ENCODE assay signal across 20 mouse cellular contexts in genomic region chr5:139078156-139078462, GRCm38 (mm10).
DNase-seq lines count a peak whose midpoint lies in the region; ATAC-seq and TF ChIP-seq lines count a peak whose summit lies in the region.
"Had no signal": no experiment of that assay in that cellular context is flagged by ENCODE, and none has a peak within 500 bp of the region (broad histone marks: within the 10 kb centered on the region; RNA-seq: fewer than 3 reads in every experiment).

No protein-coding gene starts in this region.

- H3K36me3 ChIP-seq in hindbrain, embryonic 16.5 days (ENCODE audit: control insufficient read depth, insufficient read depth, low read length), result no peaks in the 10 kb centered on the region
- peaks cover 7% of the 10 kb centered on the region; the same call in 1 of the 2 replicates for H3K36me3 ChIP-seq in hindbrain, embryonic 13.5 days
- no peaks in the 10 kb centered on the region for H3K36me3 ChIP-seq in neural tube, embryonic 13.5 days
- no peaks in the 10 kb centered on the region for H3K36me3 ChIP-seq in neural tube, embryonic 15.5 days
- H3K36me3 ChIP-seq in forebrain, embryonic 15.5 days, result no peaks in the 10 kb centered on the region
- no peaks in the 10 kb centered on the region; the same call in 1 of the 2 replicates for H3K36me3 ChIP-seq in limb, embryonic 13.5 days
- H3K36me3 ChIP-seq: G1E; liver, embryonic 15.5 days; midbrain, embryonic 12.5 days; neural tube, embryonic 12.5 days had no signal

- intact Hi-C loops in gastrocnemius, adult 2 months (cut with DNase I), result no loop called here

- H3K9me3 ChIP-seq in hindbrain, embryonic 16.5 days (ENCODE audit: control insufficient read depth, low read length), result no peaks in the 10 kb centered on the region
- H3K9me3 ChIP-seq in hindbrain, embryonic 13.5 days, result no peaks in the 10 kb centered on the region
- no peaks in the 10 kb centered on the region for H3K9me3 ChIP-seq in neural tube, embryonic 13.5 days
- H3K9me3 ChIP-seq in neural tube, embryonic 15.5 days (replicated peaks), result no peaks in the 10 kb centered on the region
- H3K9me3 ChIP-seq in forebrain, embryonic 15.5 days, result no peaks in the 10 kb centered on the region
- H3K9me3 ChIP-seq in limb, embryonic 13.5 days, result no peaks in the 10 kb centered on the region
- H3K9me3 ChIP-seq: G1E; liver, embryonic 15.5 days; midbrain, embryonic 12.5 days; neural tube, embryonic 12.5 days had no signal

- DNase-seq in gastrocnemius, adult 2 months, result no peak
- DNase-seq: adrenal gland, adult 2 months; heart, adult 18-20 months; heart, postnatal 10 days; kidney, postnatal 25 days; lung, postnatal 36 days; spleen, adult 18-20 months; thymus, postnatal 4 days had no signal

- peaks cover 28% of the 10 kb centered on the region for H3K4me1 ChIP-seq in hindbrain, embryonic 16.5 days (ENCODE audit: control insufficient read depth, insufficient read depth, low read depth, low read length)
- peaks cover 40% of the 10 kb centered on the region for H3K4me1 ChIP-seq in hindbrain, embryonic 13.5 days (replicated peaks)
- H3K4me1 ChIP-seq in neural tube, embryonic 13.5 days (replicated peaks), result peaks cover 42% of the 10 kb centered on the region
- peaks cover 38% of the 10 kb centered on the region for H3K4me1 ChIP-seq in neural tube, embryonic 15.5 days
- H3K4me1 ChIP-seq in forebrain, embryonic 15.5 days, result peaks cover 36% of the 10 kb centered on the region
- H3K4me1 ChIP-seq in limb, embryonic 13.5 days, result peaks cover 31% of the 10 kb centered on the region
- H3K4me1 ChIP-seq: liver, embryonic 15.5 days had no signal

- no peak overlapping the region for H3K4me2 ChIP-seq in hindbrain, embryonic 16.5 days (ENCODE audit: low read length)
- no peak overlapping the region for H3K4me2 ChIP-seq in hindbrain, embryonic 13.5 days
- no peak overlapping the region for H3K4me2 ChIP-seq in neural tube, embryonic 13.5 days
- H3K4me2 ChIP-seq in neural tube, embryonic 15.5 days, result no peak overlapping the region
- H3K4me2 ChIP-seq in forebrain, embryonic 15.5 days (replicated peaks), result no peak overlapping the region
- H3K4me2 ChIP-seq in limb, embryonic 13.5 days (replicated peaks), result no peak overlapping the region
- H3K4me2 ChIP-seq: liver, embryonic 15.5 days; midbrain, embryonic 12.5 days; neural tube, embryonic 12.5 days had no signal

- ATAC-seq in hindbrain, embryonic 16.5 days, result peak; percentile 40; the same call in 1 of the 2 replicates
- no peak for ATAC-seq in hindbrain, embryonic 13.5 days (ENCODE audit: low FRiP score)
- no peak for ATAC-seq in neural tube, embryonic 13.5 days (ENCODE audit: low read depth)
- ATAC-seq in neural tube, embryonic 15.5 days (ENCODE audit: low FRiP score), result no peak
- ATAC-seq in forebrain, embryonic 15.5 days (replicated peaks), result peak; percentile 66
- no peak for ATAC-seq in limb, embryonic 13.5 days (ENCODE audit: low FRiP score, low read depth)
- no peak for ATAC-seq in monocyte, adult 5-6 weeks (replicated peaks; ENCODE audit: insufficient number of reproducible peaks, low FRiP score, low TSS enrichment, poor library complexity, severe bottlenecking)
- ATAC-seq: inflammation-experienced regulatory T-cells, adult 6 months had no signal

- H3K9ac ChIP-seq in hindbrain, embryonic 16.5 days (ENCODE audit: low read depth, low read length), result no peak overlapping the region
- no peak overlapping the region for H3K9ac ChIP-seq in hindbrain, embryonic 13.5 days
- no peak overlapping the region for H3K9ac ChIP-seq in neural tube, embryonic 13.5 days
- H3K9ac ChIP-seq in neural tube, embryonic 15.5 days (replicated peaks), result no peak overlapping the region
- no peak overlapping the region for H3K9ac ChIP-seq in forebrain, embryonic 15.5 days (replicated peaks)
- H3K9ac ChIP-seq in limb, embryonic 13.5 days, result no peak overlapping the region
- H3K9ac ChIP-seq: liver, embryonic 15.5 days; midbrain, embryonic 12.5 days; neural tube, embryonic 12.5 days had no signal

- no peak for TF ChIP-seq CTCF in gastrocnemius, adult 2 months (IDR thresholded peaks at IDR 0.05)

- WGBS in hindbrain, embryonic 16.5 days, result 31% methylated on average over 4 of the region's 4 CpGs
- WGBS in hindbrain, embryonic 13.5 days, result 40% methylated on average over 4 of the region's 4 CpGs
- 36% methylated on average over 4 of the region's 4 CpGs for WGBS in neural tube, embryonic 13.5 days
- WGBS in neural tube, embryonic 15.5 days, result 20% methylated on average over 4 of the region's 4 CpGs
- 39% methylated on average over 4 of the region's 4 CpGs for WGBS in forebrain, embryonic 15.5 days
- 30% methylated on average over 4 of the region's 4 CpGs for WGBS in limb, embryonic 13.5 days

- H3K27me3 ChIP-seq in hindbrain, embryonic 16.5 days (replicated peaks; ENCODE audit: control insufficient read depth, insufficient read depth, low read length), result no peaks in the 10 kb centered on the region
- no peaks in the 10 kb centered on the region for H3K27me3 ChIP-seq in hindbrain, embryonic 13.5 days
- H3K27me3 ChIP-seq in neural tube, embryonic 13.5 days, result no peaks in the 10 kb centered on the region
- no peaks in the 10 kb centered on the region for H3K27me3 ChIP-seq in neural tube, embryonic 15.5 days (replicated peaks)
- H3K27me3 ChIP-seq in forebrain, embryonic 15.5 days, result no peaks in the 10 kb centered on the region
- no peaks in the 10 kb centered on the region for H3K27me3 ChIP-seq in limb, embryonic 13.5 days
- H3K27me3 ChIP-seq: liver, embryonic 15.5 days; midbrain, embryonic 12.5 days; neural tube, embryonic 12.5 days had no signal

- H3K27ac ChIP-seq in hindbrain, embryonic 16.5 days (ENCODE audit: low read depth, low read length), result no peak overlapping the region; the same call in 1 of the 2 replicates
- H3K27ac ChIP-seq in hindbrain, embryonic 13.5 days, result no peak overlapping the region
- H3K27ac ChIP-seq in neural tube, embryonic 13.5 days (replicated peaks), result peak overlapping the region; percentile 23; the same call in 1 of the 2 replicates
- no peak overlapping the region for H3K27ac ChIP-seq in neural tube, embryonic 15.5 days (replicated peaks)
- 0 out of 2 replicates have a peak overlapping the region, but pooled peaks have one; percentile 32 for H3K27ac ChIP-seq in forebrain, embryonic 15.5 days (replicated peaks)
- H3K27ac ChIP-seq in limb, embryonic 13.5 days, result peak overlapping the region; percentile 12; the same call in 1 of the 2 replicates
- H3K27ac ChIP-seq in gastrocnemius, adult 2 months, result no peak overlapping the region
- H3K27ac ChIP-seq: liver, embryonic 15.5 days; midbrain, embryonic 12.5 days; neural tube, embryonic 12.5 days had no signal

- no peak overlapping the region for H3K4me3 ChIP-seq in hindbrain, embryonic 16.5 days (ENCODE audit: low read length)
- H3K4me3 ChIP-seq in hindbrain, embryonic 13.5 days, result no peak overlapping the region
- no peak overlapping the region for H3K4me3 ChIP-seq in neural tube, embryonic 13.5 days
- no peak overlapping the region for H3K4me3 ChIP-seq in neural tube, embryonic 15.5 days (replicated peaks)
- H3K4me3 ChIP-seq in forebrain, embryonic 15.5 days, result no peak overlapping the region
- H3K4me3 ChIP-seq in limb, embryonic 13.5 days, result no peak overlapping the region
- no peak overlapping the region for H3K4me3 ChIP-seq in gastrocnemius, adult 2 months
- H3K4me3 ChIP-seq: liver, embryonic 15.5 days; midbrain, embryonic 12.5 days; neural tube, embryonic 12.5 days had no signal

Comparison
In these comparisons a context has a peak if more than half of its experiments do, and no peak if none do; other contexts are left out.
1. ATAC-seq: peak in hindbrain, embryonic 16.5 days (single experiment) and forebrain, embryonic 15.5 days (single experiment); none in hindbrain, embryonic 13.5 days (single experiment), neural tube, embryonic 13.5 days (single experiment), neural tube, embryonic 15.5 days (single experiment), limb, embryonic 13.5 days (single experiment) and monocyte, adult 5-6 weeks (single experiment).
2. H3K27ac ChIP-seq: peak in neural tube, embryonic 13.5 days (single experiment), forebrain, embryonic 15.5 days (single experiment) and limb, embryonic 13.5 days (single experiment); none in hindbrain, embryonic 16.5 days (single experiment), hindbrain, embryonic 13.5 days (single experiment), neural tube, embryonic 15.5 days (single experiment) and gastrocnemius, adult 2 months (single experiment).